Mouse (Mus musculus): ENCODE results near the gene Ilf3. TPM values are rescaled to one million over a fixed set of nuclear protein-coding genes. Genes with fewer than 3 reads are reported as not detected.

Gene Ilf3
- polyA plus RNA-seq, 1 experiment from 2014 or later, result 235 TPM

GRCm38 (mm10) chr9:21424631-21425555 lies 57.2 kb downstream of the Ilf3 start, which contains the start of gene Dnm2:
Gene Dnm2 (plus strand): TSS chr9:21424908.
- H3K9me3 ChIP-seq (ENCODE audit: control insufficient read depth, low read length), result no peaks in the 10 kb centered on the region
- peak within 1 kb of the TSS; percentile 93 for H3K9ac ChIP-seq (ENCODE audit: low read depth, low read length)
- H3K27me3 ChIP-seq (ENCODE audit: control insufficient read depth, insufficient read depth, low read length), result no peaks in the 10 kb centered on the region
- peak within 1 kb of the TSS; percentile 87 for H3K27ac ChIP-seq (ENCODE audit: low read depth, low read length)
- peak; percentile 98 for ATAC-seq (ENCODE audit: low FRiP score, low TSS enrichment)
- peak within 1 kb of the TSS; percentile 93 for H3K4me2 ChIP-seq (replicated peaks; ENCODE audit: low read depth, low read length)
- peaks cover 15% of the 10 kb centered on the region for H3K4me1 ChIP-seq (ENCODE audit: control insufficient read depth, insufficient read depth, low read length)
- H3K36me3 ChIP-seq (ENCODE audit: control insufficient read depth, insufficient read depth, low read length), result peaks cover 19% of the 10 kb centered on the region
- H3K4me3 ChIP-seq (ENCODE audit: low read length), result peak within 1 kb of the TSS; percentile 98
- WGBS, result under 1% methylated on average over 82 of the region's 82 CpGs

GRCm38 (mm10) chr9:21425556-21425945 lies 57.9 kb downstream of the Ilf3 start:
- Histone ChIP-seq H3K4me2 (replicated peaks; ENCODE audit: low read depth, low read length) (peak overlapping the region; percentile 93), H3K9ac (ENCODE audit: low read depth, low read length) (peak overlapping the region; percentile 93), H3K36me3 (ENCODE audit: control insufficient read depth, insufficient read depth, low read length) (peaks cover 12% of the 10 kb centered on the region), H3K27ac (ENCODE audit: low read depth, low read length) (peak overlapping the region; percentile 87; the same call in 1 of the 2 replicates), H3K4me3 (ENCODE audit: low read length) (peak overlapping the region; percentile 98), H3K27me3 (ENCODE audit: control insufficient read depth, insufficient read depth, low read length) (no peaks in the 10 kb centered on the region), H3K9me3 (ENCODE audit: control insufficient read depth, low read length) (no peaks in the 10 kb centered on the region), H3K4me1 (ENCODE audit: control insufficient read depth, insufficient read depth, low read length) (peaks cover 20% of the 10 kb centered on the region)
- no peak for ATAC-seq (ENCODE audit: low FRiP score, low TSS enrichment)
- 2% methylated on average over 6 of the region's 6 CpGs for WGBS

GRCm38 (mm10) chr9:21426013-21426412 lies 58.3 kb downstream of the Ilf3 start:
- Histone ChIP-seq H3K36me3 (ENCODE audit: control insufficient read depth, insufficient read depth, low read length) (peaks cover 8% of the 10 kb centered on the region; the same call in 1 of the 2 replicates), H3K9ac (ENCODE audit: low read depth, low read length) (peak overlapping the region; percentile 93; the same call in 1 of the 2 replicates), H3K4me3 (ENCODE audit: low read length) (peak overlapping the region; percentile 98), H3K4me2 (replicated peaks; ENCODE audit: low read depth, low read length) (peak overlapping the region; percentile 93), H3K9me3 (ENCODE audit: control insufficient read depth, low read length) (no peaks in the 10 kb centered on the region), H3K27ac (ENCODE audit: low read depth, low read length) (no peak overlapping the region), H3K27me3 (ENCODE audit: control insufficient read depth, insufficient read depth, low read length) (no peaks in the 10 kb centered on the region), H3K4me1 (ENCODE audit: control insufficient read depth, insufficient read depth, low read length) (peaks cover 20% of the 10 kb centered on the region)
- WGBS, result 0% methylated on average over 1 of the region's 1 CpGs
- ATAC-seq (ENCODE audit: low FRiP score, low TSS enrichment), result no peak

- H3K27ac ChIP-seq (ENCODE audit: low read depth, low read length), result no peak overlapping the region
- H3K9ac ChIP-seq (ENCODE audit: low read depth, low read length), result no peak overlapping the region
- H3K4me2 ChIP-seq (replicated peaks; ENCODE audit: low read depth, low read length), result peak overlapping the region; percentile 93; the same call in 1 of the 2 replicates
- peaks cover 20% of the 10 kb centered on the region for H3K4me1 ChIP-seq (ENCODE audit: control insufficient read depth, insufficient read depth, low read length)
- no peaks in the 10 kb centered on the region for H3K27me3 ChIP-seq (ENCODE audit: control insufficient read depth, insufficient read depth, low read length)
- 65% methylated on average over 2 of the region's 2 CpGs for WGBS
- no peaks in the 10 kb centered on the region for H3K9me3 ChIP-seq (ENCODE audit: control insufficient read depth, low read length)
- H3K36me3 ChIP-seq (ENCODE audit: control insufficient read depth, insufficient read depth, low read length), result peaks cover 3% of the 10 kb centered on the region; the same call in 1 of the 2 replicates
- peak overlapping the region; percentile 98; the same call in 1 of the 2 replicates for H3K4me3 ChIP-seq (ENCODE audit: low read length)
- ATAC-seq (ENCODE audit: low FRiP score, low TSS enrichment), result no peak
Measured at GRCm38 (mm10) chr9:21426525-21426924, 58.9 kb downstream of the Ilf3 start.

GRCm38 (mm10) chr9:21427773-21428172 lies 60.1 kb downstream of the Ilf3 start:
- Histone ChIP-seq H3K9ac (ENCODE audit: low read depth, low read length) (no peak overlapping the region), H3K27ac (ENCODE audit: low read depth, low read length) (no peak overlapping the region), H3K4me2 (replicated peaks; ENCODE audit: low read depth, low read length) (no peak overlapping the region), H3K9me3 (ENCODE audit: control insufficient read depth, low read length) (no peaks in the 10 kb centered on the region), H3K4me3 (ENCODE audit: low read length) (no peak overlapping the region), H3K4me1 (ENCODE audit: control insufficient read depth, insufficient read depth, low read length) (peaks cover 20% of the 10 kb centered on the region), H3K36me3 (ENCODE audit: control insufficient read depth, insufficient read depth, low read length) (no peaks in the 10 kb centered on the region), H3K27me3 (ENCODE audit: control insufficient read depth, insufficient read depth, low read length) (no peaks in the 10 kb centered on the region)
- no peak for ATAC-seq (ENCODE audit: low FRiP score, low TSS enrichment)
- 84% methylated on average over 2 of the region's 2 CpGs for WGBS

- Histone ChIP-seq H3K36me3 (ENCODE audit: control insufficient read depth, insufficient read depth, low read length) (no peaks in the 10 kb centered on the region), H3K4me1 (ENCODE audit: control insufficient read depth, insufficient read depth, low read length) (peaks cover 20% of the 10 kb centered on the region), H3K27me3 (ENCODE audit: control insufficient read depth, insufficient read depth, low read length) (no peaks in the 10 kb centered on the region), H3K4me2 (replicated peaks; ENCODE audit: low read depth, low read length) (no peak overlapping the region), H3K27ac (ENCODE audit: low read depth, low read length) (no peak overlapping the region), H3K9me3 (ENCODE audit: control insufficient read depth, low read length) (no peaks in the 10 kb centered on the region), H3K9ac (ENCODE audit: low read depth, low read length) (no peak overlapping the region), H3K4me3 (ENCODE audit: low read length) (no peak overlapping the region)
- 80% methylated on average over 6 of the region's 6 CpGs for WGBS
- ATAC-seq (ENCODE audit: low FRiP score, low TSS enrichment), result no peak
Measured at GRCm38 (mm10) chr9:21428178-21428577, 60.5 kb downstream of the Ilf3 start.

- Histone ChIP-seq H3K27ac (ENCODE audit: low read depth, low read length) (no peak overlapping the region), H3K9me3 (ENCODE audit: control insufficient read depth, low read length) (no peaks in the 10 kb centered on the region), H3K4me1 (ENCODE audit: control insufficient read depth, insufficient read depth, low read length) (peaks cover 21% of the 10 kb centered on the region), H3K4me3 (ENCODE audit: low read length) (no peak overlapping the region), H3K4me2 (replicated peaks; ENCODE audit: low read depth, low read length) (no peak overlapping the region), H3K9ac (ENCODE audit: low read depth, low read length) (no peak overlapping the region), H3K27me3 (ENCODE audit: control insufficient read depth, insufficient read depth, low read length) (no peaks in the 10 kb centered on the region), H3K36me3 (ENCODE audit: control insufficient read depth, insufficient read depth, low read length) (no peaks in the 10 kb centered on the region)
- ATAC-seq (ENCODE audit: low FRiP score, low TSS enrichment), result no peak
- WGBS, result 79% methylated on average over 7 of the region's 7 CpGs
Measured at GRCm38 (mm10) chr9:21430724-21431123, 63.1 kb downstream of the Ilf3 start.

GRCm38 (mm10) chr9:21432066-21432465 lies 64.4 kb downstream of the Ilf3 start:
- Histone ChIP-seq H3K27ac (ENCODE audit: low read depth, low read length) (no peak overlapping the region), H3K27me3 (ENCODE audit: control insufficient read depth, insufficient read depth, low read length) (no peaks in the 10 kb centered on the region), H3K4me3 (ENCODE audit: low read length) (no peak overlapping the region), H3K9ac (ENCODE audit: low read depth, low read length) (no peak overlapping the region), H3K9me3 (ENCODE audit: control insufficient read depth, low read length) (no peaks in the 10 kb centered on the region), H3K36me3 (ENCODE audit: control insufficient read depth, insufficient read depth, low read length) (no peaks in the 10 kb centered on the region), H3K4me2 (replicated peaks; ENCODE audit: low read depth, low read length) (no peak overlapping the region), H3K4me1 (ENCODE audit: control insufficient read depth, insufficient read depth, low read length) (peaks cover 10% of the 10 kb centered on the region; the same call in 1 of the 2 replicates)
- ATAC-seq (ENCODE audit: low FRiP score, low TSS enrichment), result no peak
- 82% methylated on average over 7 of the region's 7 CpGs for WGBS

- H3K4me2 ChIP-seq (replicated peaks; ENCODE audit: low read depth, low read length), result no peak overlapping the region
- no peaks in the 10 kb centered on the region for H3K36me3 ChIP-seq (ENCODE audit: control insufficient read depth, insufficient read depth, low read length)
- ATAC-seq (ENCODE audit: low FRiP score, low TSS enrichment), result no peak
- H3K27ac ChIP-seq (ENCODE audit: low read depth, low read length), result no peak overlapping the region
- H3K27me3 ChIP-seq (ENCODE audit: control insufficient read depth, insufficient read depth, low read length), result no peaks in the 10 kb centered on the region
- no peak overlapping the region for H3K9ac ChIP-seq (ENCODE audit: low read depth, low read length)
- 81% methylated on average over 8 of the region's 8 CpGs for WGBS
- H3K4me3 ChIP-seq (ENCODE audit: low read length), result no peak overlapping the region
- peaks cover 10% of the 10 kb centered on the region; the same call in 1 of the 2 replicates for H3K4me1 ChIP-seq (ENCODE audit: control insufficient read depth, insufficient read depth, low read length)
- no peaks in the 10 kb centered on the region for H3K9me3 ChIP-seq (ENCODE audit: control insufficient read depth, low read length)
Measured at GRCm38 (mm10) chr9:21433766-21434165, 66.1 kb downstream of the Ilf3 start.
